Mouse (Mus musculus): ENCODE measurements around the gene Rhoc.
"Not testable (repeated sequence)": the region's sequence is repeated elsewhere in the genome, so short reads cannot be mapped to it uniquely, and the experiment has no call there.

Gene Rhoc

GRCm38 (mm10) chr3:104788075-104788474 is at the start of gene Rhoc:
Rhoc (plus strand) TSS chr3:104788375.
- no peak for DNase-seq

- no peak for DNase-seq
Observed at GRCm38 (mm10) chr3:104741954-104742353, 46.2 kb upstream of the Rhoc start.

- DNase-seq, result no peak
Observed at GRCm38 (mm10) chr3:104743161-104743560, 45.0 kb upstream of the Rhoc start.

DNA sequence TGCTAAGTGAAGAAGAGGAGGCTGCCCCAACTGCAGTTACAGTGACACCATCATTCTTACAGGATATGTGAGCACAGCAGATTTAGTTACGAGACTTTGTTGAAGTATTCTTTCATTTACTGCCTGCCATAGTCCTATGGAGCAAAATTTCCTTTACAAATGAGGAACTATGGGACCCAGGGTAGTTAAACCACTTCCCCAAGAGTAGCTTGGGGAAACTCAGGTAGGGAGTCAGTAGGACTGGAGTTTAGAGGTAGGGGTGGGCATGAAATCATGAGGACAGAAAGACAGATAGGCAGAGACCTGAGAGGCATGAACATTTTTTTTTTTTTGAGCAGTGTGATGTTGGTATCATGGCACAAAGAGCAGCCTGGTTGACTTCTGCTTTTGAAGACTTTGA is 44.3 kb upstream of the Rhoc start:
- no peak for DNase-seq

- DNase-seq, result peak; percentile 28
Observed at GRCm38 (mm10) chr3:104752845-104753244, 35.3 kb upstream of the Rhoc start.

- peak; percentile 77 for DNase-seq
Observed at GRCm38 (mm10) chr3:104758406-104758805, 29.8 kb upstream of the Rhoc start.

DNA sequence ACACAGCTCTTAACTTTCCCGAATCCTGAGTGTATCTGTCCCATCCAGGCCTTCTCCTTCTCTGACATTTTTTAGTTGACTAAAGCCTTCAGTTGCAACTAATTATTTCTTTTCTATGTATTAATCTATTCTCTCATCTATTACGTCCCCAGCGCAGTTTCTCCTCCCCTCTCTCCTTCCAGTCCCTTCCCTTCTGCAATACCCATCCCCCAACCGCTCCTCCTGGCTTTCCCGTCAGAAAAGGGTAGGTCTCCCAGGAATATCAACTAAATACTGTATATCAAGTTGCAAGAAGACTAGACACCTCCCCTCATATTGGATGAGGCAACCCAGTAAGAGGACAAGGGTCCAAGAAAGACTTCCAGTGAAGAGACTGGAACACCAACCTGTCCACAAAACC is 29.3 kb upstream of the Rhoc start:
- DNase-seq, result no peak

GRCm38 (mm10) chr3:104762103-104762863 is 25.9 kb upstream of the Rhoc start:
- DNase-seq, result not testable (repeated sequence)

- DNase-seq, result peak; percentile 23
Observed at GRCm38 (mm10) chr3:104765021-104765420, 23.2 kb upstream of the Rhoc start.

DNA sequence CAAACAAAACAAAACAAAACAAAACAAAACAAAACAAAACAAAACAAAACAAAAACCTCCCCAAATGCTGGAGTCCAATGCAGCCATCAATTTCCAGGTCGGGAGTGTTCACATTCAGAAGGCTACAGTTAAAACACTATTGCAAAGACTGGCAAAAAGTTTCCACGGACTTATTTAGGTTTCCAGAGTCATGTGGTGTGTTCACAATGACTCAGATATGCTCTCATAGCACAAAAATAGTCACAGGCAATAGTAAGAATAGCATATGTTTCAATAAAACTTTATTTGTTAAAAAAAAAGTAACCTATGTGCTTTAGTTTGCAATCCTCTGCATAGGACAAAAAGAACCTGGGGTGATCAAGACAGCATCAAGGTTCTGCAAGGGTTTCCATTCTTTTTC is 21.0 kb upstream of the Rhoc start:
- no peak for DNase-seq

DNA sequence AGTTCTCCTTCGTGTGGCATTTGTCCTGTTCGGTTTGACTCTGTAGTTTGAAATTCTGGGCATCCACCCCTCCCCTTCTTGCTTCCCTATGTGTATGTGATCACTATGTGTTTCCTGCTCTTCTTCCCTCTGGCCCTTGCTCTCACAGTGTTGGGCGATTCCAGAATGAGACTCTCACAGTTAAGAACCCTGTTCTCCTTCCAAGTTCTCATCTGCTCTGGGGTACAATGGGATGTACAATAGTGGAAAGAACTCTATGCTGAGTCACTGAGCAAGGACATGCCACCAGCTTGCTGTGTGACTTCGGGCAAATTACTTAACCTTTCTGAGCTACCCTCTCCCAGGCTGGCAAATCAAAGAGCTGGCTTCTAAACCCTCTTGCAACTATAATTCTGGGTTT is 20.5 kb upstream of the Rhoc start:
- no peak for DNase-seq

DNA sequence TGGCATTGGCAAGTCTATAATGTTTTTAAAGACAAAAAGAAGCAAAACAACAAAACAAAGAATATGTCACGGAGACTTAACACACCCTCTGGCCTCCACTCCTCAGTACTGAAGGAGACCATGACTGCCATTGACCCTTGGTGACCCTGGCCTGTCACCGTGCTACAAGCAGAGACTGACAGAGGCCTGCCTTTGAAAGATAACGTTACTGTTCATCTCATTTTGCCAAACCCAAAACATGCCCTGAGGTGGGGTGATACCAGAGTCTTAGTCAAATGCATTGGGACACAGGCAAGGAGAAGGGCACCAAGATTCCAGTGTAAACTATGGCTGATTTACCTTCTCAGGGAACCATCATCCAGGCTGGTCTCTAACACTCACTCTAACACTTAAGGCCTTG is 19.0 kb upstream of the Rhoc start:
- DNase-seq, result no peak

DNA sequence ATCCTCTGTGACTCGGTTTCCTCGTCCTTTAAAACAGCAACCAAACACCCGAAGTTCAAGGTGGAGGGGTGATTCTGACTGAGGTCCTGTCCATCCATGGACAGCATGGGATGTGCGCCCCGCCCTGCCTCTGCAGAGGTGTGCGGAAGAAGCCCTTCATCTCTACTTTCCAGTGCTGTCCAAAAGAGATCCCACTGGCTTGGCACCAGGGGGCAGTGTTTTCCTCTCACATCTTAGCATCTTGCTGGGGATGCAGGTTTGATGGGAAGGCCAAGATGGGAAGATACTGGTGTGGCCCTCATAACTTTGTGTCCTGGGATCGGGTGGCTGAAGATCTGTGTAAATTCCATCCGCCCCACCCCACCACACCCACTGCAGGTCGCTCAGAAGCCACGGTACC is 18.1 kb upstream of the Rhoc start:
- peak; percentile 65 for DNase-seq

DNA sequence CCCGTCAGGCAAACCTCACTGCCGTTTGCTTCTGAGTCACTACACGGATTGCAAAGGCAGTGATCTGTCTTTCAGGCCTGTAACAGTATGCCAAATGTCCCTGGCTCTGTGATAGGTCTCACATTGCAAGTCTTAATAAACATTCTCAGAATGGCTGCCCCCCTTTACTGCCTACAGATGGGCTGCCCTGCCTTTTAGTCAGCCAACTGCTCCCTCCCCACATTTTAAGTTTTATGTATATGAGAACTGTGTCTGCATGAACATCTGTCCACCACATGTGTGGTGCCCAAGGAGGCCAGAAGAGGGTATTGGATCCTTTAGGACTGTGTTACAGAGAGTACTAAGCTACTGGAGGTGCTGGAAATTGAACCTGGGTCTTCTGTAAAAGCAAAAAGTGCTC is 17.3 kb upstream of the Rhoc start:
- DNase-seq, result no peak

GRCm38 (mm10) chr3:104771460-104771859 is 16.7 kb upstream of the Rhoc start:
- DNase-seq, result no peak

- no peak for DNase-seq
Observed at GRCm38 (mm10) chr3:104773301-104773700, 14.9 kb upstream of the Rhoc start.

DNA sequence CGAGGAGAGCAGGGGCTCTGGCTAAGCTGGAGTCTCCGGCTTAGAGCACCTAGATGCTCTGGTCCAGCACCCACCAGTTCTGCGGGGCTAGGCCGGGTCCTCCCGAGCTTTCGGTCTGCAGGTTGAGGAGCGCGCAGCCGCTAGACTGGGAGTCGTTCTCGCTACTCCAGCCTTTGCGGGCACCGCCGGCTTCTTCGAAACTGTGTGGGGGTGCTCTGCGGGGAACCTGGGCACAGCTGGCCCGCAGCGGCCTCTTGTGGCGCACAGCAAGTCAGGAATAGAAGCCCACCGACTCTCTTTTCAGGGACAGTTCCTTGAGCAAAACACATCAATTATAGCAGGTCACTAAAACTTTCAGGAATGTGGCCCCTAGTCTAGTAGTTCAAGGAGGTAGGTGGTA is 10.8 kb upstream of the Rhoc start:
- DNase-seq, result peak; percentile 32

GRCm38 (mm10) chr3:104779949-104780348 is 8.2 kb upstream of the Rhoc start:
- peak; percentile 73 for DNase-seq

- DNase-seq, result peak; percentile 80
Observed at GRCm38 (mm10) chr3:104780561-104781420, 7.4 kb upstream of the Rhoc start, which contains the start of gene Ppm1j. Ppm1j (plus strand) TSS chr3:104781056.

- DNase-seq, result peak; percentile 30
Observed at GRCm38 (mm10) chr3:104781471-104781903, 6.7 kb upstream of the Rhoc start, which contains the start of gene Fam19a3. Fam19a3 (minus strand) TSS chr3:104781840.

GRCm38 (mm10) chr3:104782061-104782681 is 6.0 kb upstream of the Rhoc start:
- peak; percentile 62 for DNase-seq

- DNase-seq, result no peak
Observed at GRCm38 (mm10) chr3:104783971-104784500, 4.1 kb upstream of the Rhoc start.

DNA sequence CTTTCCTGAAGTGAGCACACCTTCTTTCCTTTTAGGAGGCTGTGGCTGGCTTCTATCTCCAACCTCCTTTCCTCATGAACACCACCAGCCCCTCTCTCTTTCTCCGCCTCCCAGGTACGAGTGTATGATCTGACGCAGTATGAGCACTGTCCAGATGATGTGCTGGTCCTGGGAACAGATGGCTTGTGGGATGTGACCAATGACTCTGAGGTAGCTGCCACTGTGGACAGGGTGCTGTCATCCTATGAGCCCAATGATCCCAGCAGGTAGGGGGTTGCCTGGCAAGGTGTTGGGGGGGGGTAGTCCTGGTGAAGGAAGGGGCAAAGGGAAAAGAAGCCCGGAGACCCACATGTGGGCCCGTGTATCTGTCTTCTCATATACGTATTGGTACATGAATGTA is 2.9 kb upstream of the Rhoc start:
- no peak for DNase-seq

Data from lung, postnatal 14 days (tissue).